Mouse (Mus musculus): ENCODE data around the gene Gbx1. TPM values are rescaled to one million over a fixed set of nuclear protein-coding genes. Genes with fewer than 3 reads are reported as not detected.

The Gbx1 gene
- total and polyA plus RNA-seq, 3 experiments, result 0.08 to 0.49 TPM; not detected in 1

DNA sequence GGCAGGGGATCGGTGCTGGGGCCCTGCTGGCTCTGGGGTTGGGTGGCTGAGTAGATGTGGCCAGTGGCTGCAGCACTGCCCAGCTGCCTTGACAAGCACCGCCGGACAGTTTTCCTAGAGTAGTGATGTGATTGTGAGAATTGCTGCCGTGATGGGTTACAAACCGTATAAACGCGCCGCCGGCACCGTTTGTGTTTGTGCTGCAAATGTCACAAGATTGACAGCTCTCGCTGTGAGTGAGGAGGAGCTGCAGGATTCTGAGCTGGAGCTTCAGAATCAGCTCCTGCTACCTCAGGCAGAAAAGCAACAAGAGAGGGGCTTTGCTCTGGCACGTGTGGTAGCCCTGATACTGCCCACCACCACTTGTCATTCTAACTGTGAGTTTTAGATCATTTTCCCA is 60.2 kb downstream of the Gbx1 start:
- H3K4me1 ChIP-seq (ENCODE audit: control insufficient read depth in 1 of 2, insufficient read depth in 2 of 2, low read length in 2 of 2), result no peaks in the 10 kb centered on the region
- H3K9me3 ChIP-seq (replicated peaks; ENCODE audit: insufficient read depth, low read length), result no peaks in the 10 kb centered on the region
- H3K79me2 ChIP-seq (ENCODE audit: control insufficient read depth, insufficient read depth, low read length, poor library complexity), result peaks cover 39% of the 10 kb centered on the region
- no peak overlapping the region for H3K4me3 ChIP-seq (ENCODE audit: control insufficient read depth in 1 of 2, insufficient read depth in 1 of 2, low read depth in 2 of 2, low read length in 2 of 2)
- H3K36me3 ChIP-seq (ENCODE audit: control insufficient read depth in 1 of 2, insufficient read depth in 2 of 2, low read length in 2 of 2), result peaks cover 2 to 4% of the 10 kb centered on the region in 2 experiments; a peak in 2 of 4 replicates
- no peak for DNase-seq (ENCODE audit: low read depth, low spot score)
- no peak for TF ChIP-seq HCFC1 (IDR thresholded peaks at IDR 0.05; ENCODE audit: low read depth, low read length)
- TF ChIP-seq TCF12 (IDR thresholded peaks at IDR 0.05; ENCODE audit: low read depth, low read length), result no peak
- no peak for TF ChIP-seq NRF1 (IDR thresholded peaks at IDR 0.05; ENCODE audit: insufficient read depth, low read depth, low read length, poor library complexity, severe bottlenecking)
- H3K9ac ChIP-seq (ENCODE audit: control insufficient read depth, low read depth, low read length, poor library complexity, severe bottlenecking), result no peak overlapping the region
- H3K27me3 ChIP-seq (ENCODE audit: control insufficient read depth in 1 of 2, insufficient read depth in 2 of 2, low read length in 2 of 2), result no peaks in the 10 kb centered on the region
- no peak overlapping the region for H3K27ac ChIP-seq (ENCODE audit: control insufficient read depth, low read depth, low read length)

DNA sequence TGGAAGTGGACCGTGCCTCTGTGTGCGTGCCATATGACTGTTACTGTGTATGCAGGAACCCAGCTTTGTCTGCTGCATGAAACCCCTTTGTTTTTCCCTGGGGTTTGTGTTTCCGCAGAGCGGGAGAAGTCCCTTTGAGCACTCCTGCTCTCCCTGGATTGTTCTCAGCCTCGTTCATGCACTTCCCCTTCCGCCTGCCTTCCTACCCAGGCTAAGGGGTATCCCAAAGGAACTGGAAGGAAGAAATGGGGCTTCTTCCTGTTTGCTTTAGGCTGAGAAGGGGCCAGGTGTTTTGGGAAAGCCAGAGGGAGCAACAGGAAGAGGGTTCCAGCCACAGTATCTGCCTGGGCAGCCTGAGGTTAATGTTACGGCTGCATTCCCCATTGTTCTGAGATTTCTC is 71.4 kb downstream of the Gbx1 start:
- no peak for DNase-seq (ENCODE audit: low read depth, low spot score)
- Histone ChIP-seq H3K9ac (ENCODE audit: control insufficient read depth, low read depth, low read length, poor library complexity, severe bottlenecking) (no peak overlapping the region), H3K4me1 (ENCODE audit: control insufficient read depth in 1 of 2, insufficient read depth in 2 of 2, low read length in 2 of 2) (peaks cover 8 to 19% of the 10 kb centered on the region in 2 experiments), H3K79me2 (ENCODE audit: control insufficient read depth, insufficient read depth, low read length, poor library complexity) (peaks cover 76% of the 10 kb centered on the region), H3K36me3 (ENCODE audit: control insufficient read depth in 1 of 2, insufficient read depth in 2 of 2, low read length in 2 of 2) (peaks cover 1 to 13% of the 10 kb centered on the region in 2 experiments; a peak in 3 of 4 replicates), H3K9me3 (replicated peaks; ENCODE audit: insufficient read depth, low read length) (no peaks in the 10 kb centered on the region), H3K27ac (ENCODE audit: control insufficient read depth, low read depth, low read length) (no peak overlapping the region), H3K4me3 (ENCODE audit: control insufficient read depth in 1 of 2, insufficient read depth in 1 of 2, low read depth in 2 of 2, low read length in 2 of 2) (no peak overlapping the region), H3K27me3 (ENCODE audit: control insufficient read depth in 1 of 2, insufficient read depth in 2 of 2, low read length in 2 of 2) (no peaks in the 10 kb centered on the region)
- TF ChIP-seq RCOR1 (IDR thresholded peaks at IDR 0.05; ENCODE audit: low read depth, low read length) (no peak), NRF1 (IDR thresholded peaks at IDR 0.05; ENCODE audit: insufficient read depth, low read depth, low read length, poor library complexity, severe bottlenecking) (no peak), SIN3A (IDR thresholded peaks at IDR 0.05; ENCODE audit: low read length) (no peak), EP300 (IDR thresholded peaks at IDR 0.05; ENCODE audit: low read depth in 1 of 2, low read length in 2 of 2) (no peak), CTCF (IDR thresholded peaks at IDR 0.05 in 2 of 3, conservative IDR thresholded peaks at IDR 0.05 in 1 of 3; ENCODE audit: control insufficient read depth in 1 of 3, insufficient read depth in 1 of 3, low read depth in 2 of 3, low read length in 3 of 3, poor library complexity in 1 of 3, severe bottlenecking in 1 of 3) (no peak), MAX (IDR thresholded peaks at IDR 0.05; ENCODE audit: low read length) (no peak), MXI1 (IDR thresholded peaks at IDR 0.05; ENCODE audit: low read depth, low read length) (no peak), CHD1 (IDR thresholded peaks at IDR 0.05; ENCODE audit: low read depth, low read length) (no peak), ZC3H11A (IDR thresholded peaks at IDR 0.05; ENCODE audit: low read depth, low read length) (no peak), E2F4 (IDR thresholded peaks at IDR 0.05; ENCODE audit: borderline replicate concordance, low read depth, low read length) (no peak), KAT2A (conservative IDR thresholded peaks at IDR 0.05; ENCODE audit: low read depth, low read length) (no peak), ELF1 (IDR thresholded peaks at IDR 0.05; ENCODE audit: low read depth, low read length) (no peak), USF1 (IDR thresholded peaks at IDR 0.05; ENCODE audit: low read depth, low read length) (no peak), TBP (IDR thresholded peaks at IDR 0.05; ENCODE audit: low read depth, low read length) (no peak), MYC (IDR thresholded peaks at IDR 0.05; ENCODE audit: low read depth, low read length) (no peak), POLR2AphosphoS5 (IDR thresholded peaks at IDR 0.05; ENCODE audit: borderline replicate concordance, low read depth, low read length) (no peak), HCFC1 (IDR thresholded peaks at IDR 0.05; ENCODE audit: low read depth, low read length) (no peak)

Data from MEL (cell line).